Mouse (Mus musculus): ENCODE measurements around the gene Kalrn.
"Not testable (repeated sequence)": the region's sequence is repeated elsewhere in the genome, so short reads cannot be mapped to it uniquely, and the experiment has no call there.

Kalrn gene

DNA sequence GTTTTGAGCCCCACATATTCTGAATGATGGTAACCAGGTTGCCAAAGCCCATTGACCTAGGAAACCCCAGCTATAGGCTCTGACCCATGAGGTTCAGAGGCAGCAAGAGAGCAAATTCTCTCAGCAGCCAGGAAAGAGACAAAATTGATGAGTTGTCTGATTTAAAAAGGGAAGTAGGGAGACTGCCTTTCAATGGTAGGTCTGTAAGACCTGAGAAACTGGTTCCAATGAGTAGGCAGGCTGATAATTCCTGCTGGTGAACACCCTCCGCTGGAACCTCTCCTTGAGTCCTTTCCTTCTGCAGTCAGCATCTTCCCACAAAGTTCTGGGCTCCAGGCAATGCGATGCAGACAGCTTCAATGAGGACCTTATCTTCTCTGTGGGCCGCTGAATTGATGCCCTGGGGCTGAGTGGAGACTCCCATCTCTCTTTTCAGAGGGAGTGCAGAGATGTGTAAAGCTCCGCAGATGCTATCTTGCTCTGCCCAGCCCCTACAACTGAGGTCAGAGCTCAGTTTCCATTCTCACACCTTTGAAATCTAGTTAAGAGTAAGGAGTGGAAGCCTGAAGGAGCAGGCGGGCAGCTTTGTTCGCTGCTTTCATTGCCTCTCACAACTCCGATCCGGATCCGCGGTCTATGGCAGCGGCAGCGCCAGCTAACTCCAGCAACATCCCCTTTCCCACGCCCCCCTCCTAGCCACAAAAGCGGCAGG lies 479.4 kb downstream of the Kalrn start:
- no peak for DNase-seq

GRCm38 (mm10) chr16:34089528-34090095 lies 483.7 kb downstream of the Kalrn start:
- no peak for DNase-seq

GRCm38 (mm10) chr16:34089022-34089421 lies 484.3 kb downstream of the Kalrn start:
- no peak for DNase-seq

DNA sequence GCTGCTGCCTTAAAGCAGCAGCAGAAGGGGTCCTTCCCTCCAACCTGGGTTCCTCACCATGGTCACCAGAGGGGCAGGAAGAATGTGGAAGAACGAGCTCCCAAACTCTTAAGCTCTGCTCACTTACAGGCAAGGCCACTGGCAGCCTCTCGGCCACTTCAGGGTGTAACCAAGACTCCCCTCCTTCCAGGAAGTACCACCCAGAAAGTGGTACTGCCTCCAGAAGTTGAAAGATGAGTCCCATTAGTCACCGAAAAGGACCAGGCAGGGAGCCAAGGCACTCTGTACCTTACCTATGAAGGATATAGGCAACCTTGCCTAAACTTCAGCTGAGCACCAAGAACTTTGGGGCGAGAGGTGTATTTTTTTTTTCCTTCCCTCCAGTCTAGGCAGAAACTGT lies 485.0 kb downstream of the Kalrn start:
- DNase-seq, result no peak

DNA sequence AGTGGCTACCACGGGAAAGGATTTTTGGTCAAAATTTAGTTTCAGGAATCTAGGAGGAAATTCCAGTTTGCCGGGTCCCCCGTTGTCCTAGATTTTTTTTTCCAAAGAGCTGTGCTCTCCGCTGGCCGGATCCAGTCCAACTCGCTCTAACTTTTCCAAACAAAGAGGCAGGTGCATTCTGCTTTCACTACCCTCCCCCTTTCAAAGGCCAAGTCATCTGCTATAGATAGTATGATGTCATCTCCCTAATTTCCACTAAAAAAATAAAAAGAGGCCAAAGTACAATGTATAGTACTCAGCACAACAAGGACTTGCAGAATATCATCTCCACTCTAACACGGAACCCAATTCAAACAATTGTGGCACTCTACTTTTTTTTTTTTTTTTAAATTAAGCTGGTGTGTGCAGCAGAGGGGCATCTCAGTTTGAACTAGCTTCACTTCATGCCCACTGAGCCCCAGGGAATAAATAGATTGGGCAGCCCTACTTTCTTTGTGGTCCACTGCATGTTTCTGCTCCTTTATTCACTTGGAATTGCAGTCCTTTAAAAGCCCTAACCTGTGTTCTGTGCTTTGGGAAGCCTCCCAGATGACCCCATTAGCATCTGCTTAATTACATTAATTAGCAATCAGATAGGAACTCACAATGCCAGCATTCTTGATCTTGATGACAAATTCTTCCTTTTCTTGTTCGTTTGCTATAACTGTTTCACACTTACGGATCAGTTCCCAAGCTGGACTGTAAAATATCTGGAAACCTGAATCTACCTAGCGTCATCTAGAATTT lies 489.0 kb downstream of the Kalrn start:
- DNase-seq, result no peak

DNA sequence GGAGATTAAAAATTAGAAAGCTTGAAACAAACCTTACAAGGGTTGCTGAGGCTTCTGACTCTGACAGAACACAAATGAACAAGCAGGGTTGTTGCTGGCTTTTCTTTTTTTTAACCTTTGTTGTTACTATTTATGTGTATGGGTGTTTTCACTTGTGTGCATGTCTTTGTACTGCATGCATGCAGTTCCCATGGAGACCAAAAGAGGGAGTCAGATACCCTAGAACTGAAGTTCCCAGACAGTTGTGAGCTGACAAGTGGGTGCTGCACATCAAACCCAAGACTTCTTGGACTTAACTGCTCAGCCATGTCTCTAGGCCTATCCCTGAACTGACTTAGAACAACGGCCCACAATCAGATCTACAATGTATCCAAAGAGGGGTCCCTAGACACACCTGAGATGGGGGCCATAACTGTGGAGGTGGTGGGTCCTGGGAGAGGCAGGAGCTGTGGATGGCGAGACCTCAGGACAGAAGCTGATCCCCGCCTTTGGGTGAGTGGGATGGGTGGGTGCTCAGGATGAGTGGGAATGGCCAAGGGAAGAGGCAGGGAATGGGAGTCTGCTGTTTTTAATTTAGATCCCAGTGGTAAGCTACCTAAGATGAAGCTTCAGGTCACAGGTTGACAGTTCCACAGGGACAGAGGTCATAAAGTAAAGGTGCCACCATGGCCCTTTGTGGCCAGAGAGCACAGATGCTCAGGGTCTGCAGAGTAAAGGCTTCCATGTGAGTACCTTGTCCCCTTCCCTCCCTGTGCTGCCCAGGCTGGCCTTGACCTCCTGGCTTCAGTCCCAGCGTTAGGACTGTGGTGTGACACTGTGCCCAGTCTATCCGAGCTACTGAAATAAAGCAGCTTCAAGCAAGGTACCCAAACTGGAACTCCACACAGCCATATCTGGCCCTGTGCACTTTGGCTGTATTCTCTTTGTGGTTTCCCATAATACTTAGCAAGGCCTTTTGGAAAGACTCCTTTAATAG lies 490.6 kb downstream of the Kalrn start:
- no peak for DNase-seq

DNA sequence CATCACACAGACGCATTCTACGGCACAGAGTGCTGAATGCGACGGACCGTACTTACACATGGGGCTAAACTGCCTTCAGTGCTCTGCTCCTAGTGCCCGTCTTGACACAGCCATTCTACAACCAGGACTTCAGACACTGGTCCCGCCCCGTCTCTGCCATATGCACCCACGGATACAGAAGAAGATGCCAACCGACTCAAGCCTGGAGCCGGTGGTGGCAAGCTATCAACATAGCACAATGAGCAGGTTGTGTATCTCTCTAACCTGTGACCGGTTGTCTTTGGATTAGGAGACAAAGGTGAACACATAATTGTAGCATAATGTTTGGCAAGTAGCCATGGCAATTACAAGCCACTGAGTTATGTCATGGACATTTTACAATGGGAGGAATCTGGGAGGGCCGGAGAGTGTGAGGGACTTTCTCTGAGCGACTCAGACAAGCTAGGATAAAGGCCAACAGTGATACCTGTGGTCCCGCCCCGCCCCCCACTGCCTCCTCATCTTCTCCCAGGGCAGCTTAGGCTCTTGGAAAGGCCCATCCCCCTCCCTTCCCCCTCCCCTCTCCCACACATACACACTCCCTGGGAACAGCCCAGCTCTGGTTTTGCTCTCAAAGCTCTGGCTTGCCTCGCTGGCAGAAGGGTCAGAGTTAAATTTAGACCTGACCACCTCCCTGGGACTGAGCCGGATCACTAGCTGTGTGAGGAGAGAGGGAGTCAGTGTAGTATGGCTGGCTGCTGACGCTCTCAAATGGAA lies 491.5 kb downstream of the Kalrn start:
- peak; percentile 49 for DNase-seq

DNA sequence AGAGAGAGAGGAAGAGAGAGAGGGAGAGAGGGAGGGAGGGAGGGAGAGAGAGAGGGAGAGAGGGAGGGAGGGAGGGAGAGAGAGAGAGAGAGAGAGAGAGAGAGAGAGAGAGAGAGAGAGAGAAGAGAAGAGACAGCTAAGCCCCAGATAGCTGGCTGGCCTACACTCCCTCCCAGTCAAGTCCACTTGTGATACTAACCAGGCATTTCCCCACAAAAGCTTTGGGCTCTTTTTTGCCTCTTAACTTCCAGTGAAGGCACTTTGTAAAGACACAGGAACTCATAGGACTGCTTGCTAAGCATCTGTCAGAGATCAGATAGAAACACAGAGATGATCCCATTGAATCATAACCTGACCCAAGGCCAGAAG lies 492.0 kb downstream of the Kalrn start:
- DNase-seq, result not testable (repeated sequence)

DNA sequence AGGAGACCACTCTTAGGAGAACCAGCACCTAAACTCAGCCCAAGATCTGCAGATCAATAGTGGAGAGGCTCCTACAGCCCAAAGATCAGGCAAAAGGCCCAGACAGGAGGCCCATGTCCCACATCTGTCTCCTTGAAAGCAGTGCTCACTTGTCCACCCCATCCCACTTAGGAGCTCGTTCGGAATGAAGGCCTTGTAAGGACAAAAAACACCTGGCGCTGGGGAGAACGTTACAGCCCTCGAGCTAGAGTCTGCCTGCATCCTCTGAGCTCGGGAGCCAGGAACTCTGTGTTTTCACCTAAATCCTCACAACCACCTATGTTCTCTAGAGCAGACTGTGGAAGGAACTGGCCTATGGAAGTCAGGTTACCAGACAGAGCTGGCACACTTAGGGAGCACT lies 492.5 kb downstream of the Kalrn start:
- no peak for DNase-seq

DNA sequence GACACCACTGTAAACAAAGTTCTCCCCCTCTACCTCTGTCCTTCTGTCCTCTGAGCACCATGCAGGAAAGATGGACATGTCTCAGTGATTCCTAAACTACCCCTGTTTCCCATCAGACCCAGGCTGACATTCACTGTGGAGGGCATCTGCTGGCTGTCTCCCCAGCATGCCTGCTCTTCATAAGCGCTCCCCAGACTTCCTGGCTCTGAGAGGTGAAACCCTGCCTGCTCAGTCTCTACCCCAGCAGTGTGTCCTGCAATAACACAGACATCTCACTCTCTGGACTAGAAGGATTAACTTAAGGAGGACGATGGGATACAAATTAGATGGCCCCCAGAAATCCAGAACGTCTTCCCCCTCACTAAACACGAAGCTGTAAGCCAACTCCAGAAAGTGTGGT lies 493.8 kb downstream of the Kalrn start:
- DNase-seq, result no peak

GRCm38 (mm10) chr16:34078732-34079131 lies 494.6 kb downstream of the Kalrn start:
- DNase-seq, result no peak

GRCm38 (mm10) chr16:34076101-34076500 lies 497.2 kb downstream of the Kalrn start:
- DNase-seq, result no peak

DNA sequence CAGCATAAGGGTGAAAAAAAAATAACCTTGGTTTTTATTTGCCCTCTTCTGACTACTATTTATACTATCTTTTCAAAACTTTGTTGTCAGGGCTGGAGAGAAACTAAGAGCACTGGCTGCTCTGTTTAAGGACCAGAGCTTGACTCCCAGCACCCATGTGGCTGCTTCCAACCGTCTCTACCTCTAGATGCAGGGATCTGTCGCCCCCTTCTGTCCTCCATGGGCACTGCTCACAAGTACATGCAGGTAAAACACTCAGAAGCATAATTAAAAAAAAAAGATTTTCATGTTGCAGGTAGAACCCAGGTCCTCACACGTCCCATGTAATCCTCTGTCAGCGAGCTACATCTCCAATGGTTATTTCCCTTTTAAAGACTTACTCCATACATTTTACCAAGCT lies 499.4 kb downstream of the Kalrn start:
- no peak for DNase-seq

GRCm38 (mm10) chr16:34072136-34072535 lies 501.2 kb downstream of the Kalrn start:
- DNase-seq, result no peak

DNA sequence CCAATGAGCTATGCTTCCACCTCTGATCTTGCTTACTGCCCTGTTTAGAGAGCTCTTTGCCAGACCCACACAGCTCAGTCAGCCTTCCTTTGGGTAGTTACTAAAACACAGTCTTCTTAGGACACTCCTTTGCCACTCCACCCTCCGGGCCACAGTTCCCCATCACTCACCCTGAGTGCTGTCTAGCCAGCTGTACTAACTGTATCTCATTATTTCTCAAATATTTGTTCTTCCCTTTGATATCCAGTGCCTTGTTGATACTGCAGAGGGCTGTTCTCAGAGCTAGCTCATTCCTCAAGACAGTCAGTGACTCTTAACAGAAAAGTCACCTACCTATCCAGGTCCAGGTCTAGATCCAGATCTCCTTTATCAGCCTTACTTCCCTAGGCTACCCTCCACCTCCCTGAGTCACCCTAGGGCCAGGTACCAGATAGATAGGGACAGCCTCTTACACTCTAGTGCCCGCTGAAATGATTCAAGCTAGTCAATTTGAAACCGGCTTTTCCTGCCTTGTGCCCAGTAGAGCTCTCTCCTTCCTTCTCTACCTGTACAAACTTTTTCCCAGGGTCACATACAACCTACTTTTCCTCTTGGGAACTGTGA lies 502.0 kb downstream of the Kalrn start:
- no peak for DNase-seq

DNA sequence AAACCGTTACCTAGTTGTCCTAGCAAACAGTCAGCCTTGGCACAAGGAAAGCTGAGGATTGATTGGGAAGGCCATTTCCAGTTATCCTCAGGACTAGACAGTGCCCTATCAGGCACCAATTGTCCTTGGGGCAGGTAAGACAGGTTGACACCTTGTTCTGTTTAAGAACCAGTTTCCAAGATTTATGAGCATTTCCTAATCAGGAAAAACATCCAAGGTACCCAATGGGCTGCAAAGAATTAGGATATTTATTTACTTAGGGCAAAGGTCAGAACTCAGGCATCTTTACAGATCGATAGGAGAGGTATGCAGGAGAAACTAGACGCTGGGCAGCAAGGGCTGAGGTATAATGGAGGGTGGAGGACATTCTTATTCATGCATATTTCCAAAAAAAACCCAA lies 503.9 kb downstream of the Kalrn start:
- no peak for DNase-seq

- DNase-seq, result peak; percentile 56
Measured at GRCm38 (mm10) chr16:34066922-34067321, 506.4 kb downstream of the Kalrn start.

GRCm38 (mm10) chr16:34066376-34066775 lies 507.0 kb downstream of the Kalrn start:
- DNase-seq, result no peak

DNA sequence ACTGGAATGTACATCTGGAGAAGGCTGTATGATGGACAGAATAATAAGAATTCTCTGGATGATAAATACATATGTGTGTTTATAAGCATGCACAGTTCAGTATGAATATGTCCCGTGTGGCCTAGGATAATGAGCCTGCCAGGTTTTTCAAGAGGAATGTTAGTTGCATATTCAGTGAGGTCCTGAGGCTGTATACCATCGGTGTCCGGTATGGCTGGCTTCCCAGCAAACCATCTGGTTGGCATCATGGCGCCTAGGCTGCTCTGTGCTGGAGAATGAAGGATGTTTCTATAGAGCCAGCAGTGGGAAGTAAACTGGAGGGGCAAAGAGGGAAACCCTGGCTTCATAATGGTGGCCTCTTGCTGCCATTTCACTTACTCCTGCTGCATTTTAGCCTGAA lies 510.0 kb downstream of the Kalrn start:
- DNase-seq, result no peak

DNA sequence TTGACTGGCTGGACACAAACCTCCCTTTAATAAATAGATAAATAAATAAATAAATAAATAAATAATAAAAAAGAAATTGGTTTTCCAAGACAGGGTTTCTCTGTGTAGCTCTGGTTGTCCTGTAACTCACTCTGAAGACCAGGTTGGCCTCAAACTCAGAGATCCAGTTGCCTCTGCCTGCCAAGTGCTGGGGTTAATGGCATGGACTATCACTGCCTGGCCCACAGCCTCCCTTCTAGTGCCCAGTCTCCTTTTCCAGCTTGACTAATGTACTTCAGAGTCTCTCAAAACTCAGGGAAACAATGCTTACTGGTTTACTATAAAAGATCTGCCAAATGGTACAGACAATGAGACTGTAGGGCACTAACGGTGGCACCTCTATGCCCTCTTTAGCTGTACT lies 511.7 kb downstream of the Kalrn start:
- DNase-seq, result no peak

- no peak for DNase-seq
Measured at GRCm38 (mm10) chr16:34058611-34059010, 514.7 kb downstream of the Kalrn start.

- DNase-seq, result no peak
Measured at GRCm38 (mm10) chr16:34057464-34057863, 515.9 kb downstream of the Kalrn start.

All from kidney, adult 11 months (tissue).